Mouse (Mus musculus): ENCODE measurements at regions not wholly inside any gene's neighbourhood (a gene's known extent, or its start where the extent isn't known, plus 50 kb on each side); places are given as distances from the start of the nearest gene placed in this dataset.

GRCm38 (mm10) chr7:74929142-74929829, 374.7 kb upstream of the Slco3a1 start:
- ATAC-seq (ENCODE audit: insufficient number of reproducible peaks, insufficient read depth, low FRiP score, low read depth): no peak
- Histone ChIP-seq H3K4me1 (ENCODE audit: control insufficient read depth, insufficient read depth, low read length) (0 out of 2 replicates have a peak, but pooled peaks cover 4% of the 10 kb centered on the region), H3K27me3 (ENCODE audit: control insufficient read depth, insufficient read depth, low read length) (no peaks in the 10 kb centered on the region), H3K36me3 (ENCODE audit: control insufficient read depth, insufficient read depth, low read length) (no peaks in the 10 kb centered on the region), H3K9me3 (ENCODE audit: control insufficient read depth, low read depth, low read length) (no peaks in the 10 kb centered on the region), H3K27ac (ENCODE audit: low read length) (no peak overlapping the region), H3K4me3 (ENCODE audit: low read depth, low read length) (no peak overlapping the region), H3K9ac (replicated peaks; ENCODE audit: low read depth, low read length) (no peak overlapping the region), H3K4me2 (replicated peaks; ENCODE audit: low read depth, low read length) (no peak overlapping the region)
- WGBS: 51% methylated on average over 8 of the region's 8 CpGs

GRCm38 (mm10) chr7:74928226-74928927, 373.8 kb upstream of the Slco3a1 start:
- 70% methylated on average over 6 of the region's 6 CpGs for WGBS
- Histone ChIP-seq H3K4me2 (replicated peaks; ENCODE audit: low read depth, low read length) (no peak overlapping the region), H3K27me3 (ENCODE audit: control insufficient read depth, insufficient read depth, low read length) (no peaks in the 10 kb centered on the region), H3K4me1 (ENCODE audit: control insufficient read depth, insufficient read depth, low read length) (0 out of 2 replicates have a peak, but pooled peaks cover 4% of the 10 kb centered on the region), H3K9me3 (ENCODE audit: control insufficient read depth, low read depth, low read length) (no peaks in the 10 kb centered on the region), H3K27ac (ENCODE audit: low read length) (no peak overlapping the region), H3K36me3 (ENCODE audit: control insufficient read depth, insufficient read depth, low read length) (no peaks in the 10 kb centered on the region), H3K9ac (replicated peaks; ENCODE audit: low read depth, low read length) (no peak overlapping the region), H3K4me3 (ENCODE audit: low read depth, low read length) (no peak overlapping the region)
- no peak for ATAC-seq (ENCODE audit: insufficient number of reproducible peaks, insufficient read depth, low FRiP score, low read depth)

- no peaks in the 10 kb centered on the region for H3K36me3 ChIP-seq (ENCODE audit: control insufficient read depth, insufficient read depth, low read length)
- no peaks in the 10 kb centered on the region for H3K27me3 ChIP-seq (ENCODE audit: control insufficient read depth, insufficient read depth, low read length)
- no peak overlapping the region for H3K4me3 ChIP-seq (ENCODE audit: low read depth, low read length)
- H3K9me3 ChIP-seq (ENCODE audit: control insufficient read depth, low read depth, low read length): no peaks in the 10 kb centered on the region
- no peak overlapping the region for H3K9ac ChIP-seq (replicated peaks; ENCODE audit: low read depth, low read length)
- 28% methylated on average over 2 of the region's 2 CpGs for WGBS
- H3K4me2 ChIP-seq (replicated peaks; ENCODE audit: low read depth, low read length): no peak overlapping the region
- ATAC-seq (ENCODE audit: insufficient number of reproducible peaks, insufficient read depth, low FRiP score, low read depth): no peak
- H3K4me1 ChIP-seq (ENCODE audit: control insufficient read depth, insufficient read depth, low read length): 0 out of 2 replicates have a peak, but pooled peaks cover 4% of the 10 kb centered on the region
- no peak overlapping the region for H3K27ac ChIP-seq (ENCODE audit: low read length)
Measured at GRCm38 (mm10) chr7:74926729-74927128, 372.1 kb upstream of the Slco3a1 start.

GRCm38 (mm10) chr7:74924156-74924555, 369.6 kb upstream of the Slco3a1 start:
- Histone ChIP-seq H3K4me1 (ENCODE audit: control insufficient read depth, insufficient read depth, low read length) (0 out of 2 replicates have a peak, but pooled peaks cover 4% of the 10 kb centered on the region), H3K4me2 (replicated peaks; ENCODE audit: low read depth, low read length) (no peak overlapping the region), H3K27ac (ENCODE audit: low read length) (no peak overlapping the region), H3K9ac (replicated peaks; ENCODE audit: low read depth, low read length) (no peak overlapping the region), H3K27me3 (ENCODE audit: control insufficient read depth, insufficient read depth, low read length) (no peaks in the 10 kb centered on the region), H3K9me3 (ENCODE audit: control insufficient read depth, low read depth, low read length) (no peaks in the 10 kb centered on the region), H3K36me3 (ENCODE audit: control insufficient read depth, insufficient read depth, low read length) (no peaks in the 10 kb centered on the region), H3K4me3 (ENCODE audit: low read depth, low read length) (no peak overlapping the region)
- no peak for ATAC-seq (ENCODE audit: insufficient number of reproducible peaks, insufficient read depth, low FRiP score, low read depth)
- WGBS: 84% methylated on average over 1 of the region's 1 CpGs

GRCm38 (mm10) chr7:74908311-74908962, 353.9 kb upstream of the Slco3a1 start:
- WGBS: 53% methylated on average over 3 of the region's 3 CpGs
- Histone ChIP-seq H3K27me3 (ENCODE audit: control insufficient read depth, insufficient read depth, low read length) (no peaks in the 10 kb centered on the region), H3K4me2 (replicated peaks; ENCODE audit: low read depth, low read length) (no peak overlapping the region), H3K27ac (ENCODE audit: low read length) (no peak overlapping the region), H3K9ac (replicated peaks; ENCODE audit: low read depth, low read length) (no peak overlapping the region), H3K9me3 (ENCODE audit: control insufficient read depth, low read depth, low read length) (no peaks in the 10 kb centered on the region), H3K36me3 (ENCODE audit: control insufficient read depth, insufficient read depth, low read length) (no peaks in the 10 kb centered on the region), H3K4me1 (ENCODE audit: control insufficient read depth, insufficient read depth, low read length) (no peaks in the 10 kb centered on the region), H3K4me3 (ENCODE audit: low read depth, low read length) (no peak overlapping the region)
- no peak for ATAC-seq (ENCODE audit: insufficient number of reproducible peaks, insufficient read depth, low FRiP score, low read depth)

- WGBS: 55% methylated on average over 1 of the region's 1 CpGs
- no peak overlapping the region for H3K4me3 ChIP-seq (ENCODE audit: low read depth, low read length)
- no peak overlapping the region for H3K4me2 ChIP-seq (replicated peaks; ENCODE audit: low read depth, low read length)
- no peak for ATAC-seq (ENCODE audit: insufficient number of reproducible peaks, insufficient read depth, low FRiP score, low read depth)
- H3K4me1 ChIP-seq (ENCODE audit: control insufficient read depth, insufficient read depth, low read length): no peaks in the 10 kb centered on the region
- no peak overlapping the region for H3K27ac ChIP-seq (ENCODE audit: low read length)
- H3K9me3 ChIP-seq (ENCODE audit: control insufficient read depth, low read depth, low read length): no peaks in the 10 kb centered on the region
- no peaks in the 10 kb centered on the region for H3K36me3 ChIP-seq (ENCODE audit: control insufficient read depth, insufficient read depth, low read length)
- no peak overlapping the region for H3K9ac ChIP-seq (replicated peaks; ENCODE audit: low read depth, low read length)
- no peaks in the 10 kb centered on the region for H3K27me3 ChIP-seq (ENCODE audit: control insufficient read depth, insufficient read depth, low read length)
Measured at GRCm38 (mm10) chr7:74907391-74907790, 352.8 kb upstream of the Slco3a1 start.

- ATAC-seq (ENCODE audit: insufficient number of reproducible peaks, insufficient read depth, low FRiP score, low read depth): no peak
- Histone ChIP-seq H3K36me3 (ENCODE audit: control insufficient read depth, insufficient read depth, low read length) (no peaks in the 10 kb centered on the region), H3K4me2 (replicated peaks; ENCODE audit: low read depth, low read length) (no peak overlapping the region), H3K9ac (replicated peaks; ENCODE audit: low read depth, low read length) (no peak overlapping the region), H3K4me1 (ENCODE audit: control insufficient read depth, insufficient read depth, low read length) (no peaks in the 10 kb centered on the region), H3K9me3 (ENCODE audit: control insufficient read depth, low read depth, low read length) (no peaks in the 10 kb centered on the region), H3K27me3 (ENCODE audit: control insufficient read depth, insufficient read depth, low read length) (no peaks in the 10 kb centered on the region), H3K4me3 (ENCODE audit: low read depth, low read length) (no peak overlapping the region), H3K27ac (ENCODE audit: low read length) (no peak overlapping the region)
- WGBS: 78% methylated on average over 3 of the region's 3 CpGs
Measured at GRCm38 (mm10) chr7:74877466-74877865, 322.9 kb upstream of the Slco3a1 start.

- ATAC-seq (ENCODE audit: insufficient number of reproducible peaks, insufficient read depth, low FRiP score, low read depth): no peak
- H3K27ac ChIP-seq (ENCODE audit: low read length): no peak overlapping the region
- no peaks in the 10 kb centered on the region for H3K9me3 ChIP-seq (ENCODE audit: control insufficient read depth, low read depth, low read length)
- no peaks in the 10 kb centered on the region for H3K27me3 ChIP-seq (ENCODE audit: control insufficient read depth, insufficient read depth, low read length)
- H3K4me3 ChIP-seq (ENCODE audit: low read depth, low read length): no peak overlapping the region
- no peak overlapping the region for H3K9ac ChIP-seq (replicated peaks; ENCODE audit: low read depth, low read length)
- no peak overlapping the region for H3K4me2 ChIP-seq (replicated peaks; ENCODE audit: low read depth, low read length)
- WGBS: 58% methylated on average over 4 of the region's 4 CpGs
- H3K4me1 ChIP-seq (ENCODE audit: control insufficient read depth, insufficient read depth, low read length): no peaks in the 10 kb centered on the region
- H3K36me3 ChIP-seq (ENCODE audit: control insufficient read depth, insufficient read depth, low read length): no peaks in the 10 kb centered on the region
Measured at GRCm38 (mm10) chr7:74876667-74877066, 322.1 kb upstream of the Slco3a1 start.
